Mouse (Mus musculus) liver, embryonic 14.5 days (tissue): ENCODE measurements around the gene Ppan.

Source experiments
- CTCF ChIP-seq: IDR thresholded peaks from 2 replicates; pipeline ENCODE4 v1.5.1; 2016; ENCODE audit warnings: antibody characterized with exemption, low read depth, control low read depth
- EP300 ChIP-seq: IDR thresholded peaks from 2 replicates; pipeline ENCODE4 v1.6.1; 2016; ENCODE audit warnings: antibody characterized with exemption, low read depth

DNA sequence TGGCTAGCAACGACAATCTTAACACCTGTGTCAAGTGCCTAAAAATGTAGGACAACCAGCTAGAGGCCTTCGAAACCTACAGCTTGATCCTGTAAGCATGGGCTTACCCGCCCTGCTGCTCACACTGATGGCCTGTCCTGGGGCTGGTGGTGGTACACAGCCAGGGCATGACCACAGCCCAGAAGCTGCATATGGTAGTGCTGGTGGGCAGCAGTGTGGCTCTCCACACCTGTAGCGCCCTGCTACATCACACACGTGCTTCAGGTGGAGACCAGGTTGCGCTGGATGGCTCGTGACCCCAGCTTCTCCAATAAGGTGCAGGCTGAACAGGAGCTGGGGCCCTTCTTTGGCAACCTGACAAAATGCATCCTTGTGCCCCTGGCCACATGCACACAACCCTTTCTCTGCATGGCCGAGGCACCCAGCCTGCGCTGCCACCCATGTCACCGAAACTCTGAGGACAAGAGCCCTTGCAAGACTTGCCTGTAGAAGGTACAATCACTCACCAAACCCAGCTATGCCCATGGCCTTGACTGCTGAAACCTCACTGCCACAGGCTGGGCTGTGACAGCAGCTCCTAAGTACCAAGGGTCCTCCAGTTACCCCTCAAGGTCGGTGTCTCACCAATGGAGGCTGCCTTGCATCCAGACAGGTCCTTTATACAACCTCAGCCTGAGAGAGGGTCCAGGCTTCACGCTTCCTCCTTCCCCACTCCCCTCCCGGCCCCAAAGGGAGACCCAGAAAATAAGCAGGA, 5.8 kb downstream of the Ppan start:
- TF ChIP-seq EP300 (no peak), CTCF (no peak)
